In the genomic region with DNA sequence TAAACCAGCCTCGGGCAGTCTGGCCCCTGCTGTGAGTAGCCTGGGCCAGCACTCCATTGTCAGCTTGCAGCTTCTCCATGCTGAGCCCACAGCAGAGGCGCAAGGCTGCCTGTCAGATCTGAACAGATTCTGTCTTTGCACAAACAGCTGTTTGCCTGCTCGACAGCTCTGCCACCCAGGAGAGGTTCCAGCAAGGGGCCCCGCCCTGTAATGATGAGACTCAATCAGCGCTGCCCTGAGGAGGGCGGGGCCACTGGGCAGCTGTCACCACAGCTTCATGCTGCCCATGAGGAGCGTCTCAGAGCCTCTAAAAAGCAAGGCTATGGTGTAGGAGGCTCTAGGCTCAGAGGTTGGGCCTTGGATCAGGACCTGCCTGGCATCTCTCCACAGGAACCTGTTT, we compare ENCODE assay signal across 8 mouse cellular contexts. TPM values are rescaled to one million over a fixed set of nuclear protein-coding genes. Genes with fewer than 3 reads are reported as not detected.
DNase-seq lines count a peak whose midpoint lies in the region; ATAC-seq lines count a peak whose summit lies in the region.

No protein-coding gene starts in this region.

- 40% methylated on average over 7 of the region's 7 CpGs for WGBS in midbrain, embryonic 11.5 days
- 24% methylated on average over 7 of the region's 7 CpGs for WGBS in midbrain, embryonic 16.5 days
- 21% methylated on average over 7 of the region's 7 CpGs for WGBS in intestine, embryonic 14.5 days
- WGBS in stomach, embryonic 14.5 days: 23% methylated on average over 7 of the region's 7 CpGs

- no peaks in the 10 kb centered on the region for H3K9me3 ChIP-seq in midbrain, embryonic 11.5 days (ENCODE audit: control insufficient read depth, low read length)
- H3K9me3 ChIP-seq in midbrain, embryonic 16.5 days (replicated peaks; ENCODE audit: control insufficient read depth, low read length, poor library complexity, severe bottlenecking): no peaks in the 10 kb centered on the region
- H3K9me3 ChIP-seq in intestine, embryonic 14.5 days (ENCODE audit: control insufficient read depth, low read length): no peaks in the 10 kb centered on the region
- H3K9me3 ChIP-seq in stomach, embryonic 14.5 days (ENCODE audit: control insufficient read depth, low read depth, low read length): no peaks in the 10 kb centered on the region

- H3K4me3 ChIP-seq in midbrain, embryonic 11.5 days (ENCODE audit: low read depth, low read length): no peak overlapping the region
- H3K4me3 ChIP-seq in midbrain, embryonic 16.5 days (ENCODE audit: low read depth, low read length): no peak overlapping the region
- H3K4me3 ChIP-seq in intestine, embryonic 14.5 days (ENCODE audit: low read depth, low read length): no peak overlapping the region
- H3K4me3 ChIP-seq in stomach, embryonic 14.5 days (ENCODE audit: low read depth, low read length): no peak overlapping the region

- no peak overlapping the region for H3K4me2 ChIP-seq in midbrain, embryonic 11.5 days
- H3K4me2 ChIP-seq in midbrain, embryonic 16.5 days (ENCODE audit: low read length): no peak overlapping the region
- H3K4me2 ChIP-seq in intestine, embryonic 14.5 days (ENCODE audit: low read length): no peak overlapping the region
- H3K4me2 ChIP-seq in stomach, embryonic 14.5 days (replicated peaks; ENCODE audit: low read depth, low read length): no peak overlapping the region

- no peaks in the 10 kb centered on the region for H3K27me3 ChIP-seq in midbrain, embryonic 11.5 days (ENCODE audit: control insufficient read depth, insufficient read depth, low read length)
- no peaks in the 10 kb centered on the region; the same call in 1 of the 2 replicates for H3K27me3 ChIP-seq in midbrain, embryonic 16.5 days (ENCODE audit: control insufficient read depth, insufficient read depth, low read depth, low read length)
- peaks cover 4% of the 10 kb centered on the region; the same call in 1 of the 2 replicates for H3K27me3 ChIP-seq in intestine, embryonic 14.5 days (replicated peaks; ENCODE audit: control insufficient read depth, insufficient read depth, low read length)
- H3K27me3 ChIP-seq in stomach, embryonic 14.5 days (ENCODE audit: control insufficient read depth, insufficient read depth, low read length): no peaks in the 10 kb centered on the region

- H3K36me3 ChIP-seq in midbrain, embryonic 11.5 days (ENCODE audit: control insufficient read depth, insufficient read depth, low read length): no peaks in the 10 kb centered on the region
- H3K36me3 ChIP-seq in midbrain, embryonic 16.5 days (ENCODE audit: control insufficient read depth, insufficient read depth, low read length): no peaks in the 10 kb centered on the region
- no peaks in the 10 kb centered on the region for H3K36me3 ChIP-seq in intestine, embryonic 14.5 days (ENCODE audit: control insufficient read depth, insufficient read depth, low read length)
- no peaks in the 10 kb centered on the region for H3K36me3 ChIP-seq in stomach, embryonic 14.5 days (ENCODE audit: control insufficient read depth, insufficient read depth, low read length)

- H3K9ac ChIP-seq in midbrain, embryonic 11.5 days (ENCODE audit: low read length): 0 out of 2 replicates have a peak overlapping the region, but pooled peaks have one; percentile 1
- no peak overlapping the region; the same call in 1 of the 2 replicates for H3K9ac ChIP-seq in midbrain, embryonic 16.5 days (ENCODE audit: low read depth, low read length)
- no peak overlapping the region for H3K9ac ChIP-seq in intestine, embryonic 14.5 days (ENCODE audit: low read length)
- H3K9ac ChIP-seq in stomach, embryonic 14.5 days (replicated peaks; ENCODE audit: low read depth, low read length): no peak overlapping the region

- H3K4me1 ChIP-seq in midbrain, embryonic 11.5 days (ENCODE audit: control insufficient read depth, insufficient read depth, low read length): peaks cover 56% of the 10 kb centered on the region
- peaks cover 21% of the 10 kb centered on the region for H3K4me1 ChIP-seq in midbrain, embryonic 16.5 days (ENCODE audit: control insufficient read depth, insufficient read depth, low read length)
- peaks cover 9% of the 10 kb centered on the region for H3K4me1 ChIP-seq in intestine, embryonic 14.5 days (replicated peaks; ENCODE audit: control insufficient read depth, insufficient read depth, low read length)
- H3K4me1 ChIP-seq in stomach, embryonic 14.5 days (ENCODE audit: control insufficient read depth, insufficient read depth, low read length): peaks cover 18% of the 10 kb centered on the region; the same call in 1 of the 2 replicates

- peak; percentile 33; the same call in 1 of the 2 replicates for ATAC-seq in midbrain, embryonic 11.5 days (ENCODE audit: low FRiP score)
- ATAC-seq in midbrain, embryonic 16.5 days: no peak
- peak; percentile 38; the same call in 1 of the 2 replicates for ATAC-seq in intestine, embryonic 14.5 days (replicated peaks; ENCODE audit: low FRiP score, low TSS enrichment, low read depth)
- ATAC-seq in stomach, embryonic 14.5 days (ENCODE audit: insufficient number of reproducible peaks, insufficient read depth, low FRiP score, low read depth): no peak
- ATAC-seq in inflammation-experienced regulatory T-cells, adult 6 months: no peak

- DNase-seq in cerebellum, postnatal 10 days: peak; percentile 45 to 58
- DNase-seq in cerebellum, adult 8-10 months: no peak
- no peak for DNase-seq in midbrain, embryonic 11.5 days (ENCODE audit: low spot score, missing footprints)
- no peak for DNase-seq in intestine, embryonic 14.5 days (ENCODE audit: low spot score)
- no peak for DNase-seq in spleen, adult 12 weeks (ENCODE audit: low spot score)

- H3K27ac ChIP-seq in midbrain, embryonic 11.5 days (ENCODE audit: low read depth, low read length): no peak overlapping the region
- no peak overlapping the region for H3K27ac ChIP-seq in midbrain, embryonic 16.5 days (ENCODE audit: low read length)
- H3K27ac ChIP-seq in intestine, embryonic 14.5 days (ENCODE audit: low read depth): no peak overlapping the region
- H3K27ac ChIP-seq in stomach, embryonic 14.5 days (ENCODE audit: low read length): peak overlapping the region; percentile 15; the same call in 1 of the 2 replicates

RNA-seq across cellular contexts. Expression of gene Flrt1, which starts 47.7 kb away (rescaled TPM):
- 7.5 and 8.2 TPM in 2 replicates for polyA plus RNA-seq in midbrain, embryonic 11.5 days (2014; fragmentation: Nextera tagmentation; extraction: Ambion mirVana)
- 11.6 and 12.0 TPM in 2 replicates for polyA plus RNA-seq in midbrain, embryonic 16.5 days (2015; fragmentation: Nextera tagmentation; extraction: Ambion mirVana)
- polyA plus RNA-seq in intestine, embryonic 14.5 days (2014; fragmentation: Nextera tagmentation; extraction: Ambion mirVana): 3.6 TPM in 2 replicates
- 7.4 and 9.2 TPM in 2 replicates for polyA plus RNA-seq in stomach, embryonic 14.5 days (2014; fragmentation: Nextera tagmentation; extraction: Ambion mirVana)
- under 1 TPM in 1 of 3 experiments, not detected in 2; 0.20 TPM for polyA plus RNA-seq in inflammation-experienced regulatory T-cells, adult 6 months (2017; shearing (Covaris generic))

RNA-seq across cellular contexts. Expression of gene Otub1, which starts 52.9 kb away (rescaled TPM):
- polyA plus RNA-seq in midbrain, embryonic 11.5 days (2014; fragmentation: Nextera tagmentation; extraction: Ambion mirVana): 241 and 252 TPM in 2 replicates
- 235 and 240 TPM in 2 replicates for polyA plus RNA-seq in midbrain, embryonic 16.5 days (2015; fragmentation: Nextera tagmentation; extraction: Ambion mirVana)
- polyA plus RNA-seq in intestine, embryonic 14.5 days (2014; fragmentation: Nextera tagmentation; extraction: Ambion mirVana): 205 and 224 TPM in 2 replicates
- 222 and 238 TPM in 2 replicates for polyA plus RNA-seq in stomach, embryonic 14.5 days (2014; fragmentation: Nextera tagmentation; extraction: Ambion mirVana)
- polyA plus RNA-seq in inflammation-experienced regulatory T-cells, adult 6 months (2017; shearing (Covaris generic)): 100 to 1,000 TPM; 164 to 183 (median 169) TPM

Comparison
In these comparisons a context has a peak if more than half of its experiments do, and no peak if none do; other contexts are left out.
1. DNase-seq: peak in cerebellum, postnatal 10 days (2 of 2); none in cerebellum, adult 8-10 months (single experiment), midbrain, embryonic 11.5 days (single experiment), intestine, embryonic 14.5 days (single experiment) and spleen, adult 12 weeks (single experiment).
2. ATAC-seq: peak in midbrain, embryonic 11.5 days (single experiment) and intestine, embryonic 14.5 days (single experiment); none in midbrain, embryonic 16.5 days (single experiment), stomach, embryonic 14.5 days (single experiment) and inflammation-experienced regulatory T-cells, adult 6 months (single experiment).